Mouse (Mus musculus) limb, embryonic 15.5 days (tissue): ENCODE results near the gene Mnd1. TPM values are rescaled to one million over a fixed set of nuclear protein-coding genes. Genes with fewer than 3 reads are reported as not detected.

ENCODE experiments used
- ATAC-seq: fragments of 200-750 bp; cut with Nextera tagmentation; 2 replicates; pipeline ENCODE4 v1.8.0; 2017; ENCODE audit warnings: low read depth, moderate TSS enrichment; ENCODE audit not compliant: insufficient number of reproducible peaks, low FRiP score, low TSS enrichment
- H3K27ac ChIP-seq: fragments of 300-500 bp; sonication (generic); 2 replicates; pipeline ENCODE4 v1.5.1; 2015; ENCODE audit warnings: moderate library complexity, mild to moderate bottlenecking, inconsistent platforms
- H3K27me3 ChIP-seq: fragments of 300-500 bp; sonication (generic); 2 replicates; pipeline ENCODE4 v1.6.1; 2015; ENCODE audit warnings: inconsistent platforms
- H3K36me3 ChIP-seq: fragments of 300-500 bp; sonication (generic); 2 replicates; pipeline ENCODE4 v1.6.1; 2015; ENCODE audit warnings: inconsistent platforms
- H3K4me1 ChIP-seq: fragments of 300-500 bp; sonication (generic); 2 replicates; pipeline ENCODE4 v1.6.1; 2015; ENCODE audit warnings: inconsistent platforms
- H3K4me2 ChIP-seq: fragments of 300-500 bp; sonication (generic); 2 replicates; pipeline ENCODE4 v1.6.1; 2015; ENCODE audit warnings: mild to moderate bottlenecking, inconsistent platforms
- H3K4me3 ChIP-seq: fragments of 300-500 bp; sonication (generic); 2 replicates; pipeline ENCODE4 v1.5.1; 2015; ENCODE audit warnings: mild to moderate bottlenecking, inconsistent platforms
- H3K9ac ChIP-seq: fragments of 300-500 bp; sonication (generic); 2 replicates; pipeline ENCODE4 v1.6.1; 2015; ENCODE audit warnings: inconsistent platforms
- H3K9me3 ChIP-seq: fragments of 300-500 bp; sonication (generic); 2 replicates; pipeline ENCODE4 v1.6.1; 2016; ENCODE audit warnings: inconsistent platforms
- WGBS: fragments of 180-500 bp; shearing (Covaris S2); methylation state at CpG from one replicate; pipeline ENCODE4 v1.1.7; 2015; 5-methylcytosine and 5-hydroxymethylcytosine counted together
- polyA plus RNA-seq: library from polyadenylated mRNA; unstranded; fragments of >200 nt; fragmentation: Nextera tagmentation; extraction: Ambion mirVana; gene quantifications from 2 replicates; pipeline ENCODE4 v1.2.1, GENCODE M21; 2015

The Mnd1 gene
- polyA plus RNA-seq, 1 experiment from 2014 or later: 11.2 TPM

- Histone ChIP-seq H3K4me3 (peak overlapping the region; percentile 64), H3K4me1 (peaks cover 14% of the 10 kb centered on the region; the same call in 1 of the 2 replicates), H3K27ac (peak overlapping the region; percentile 54; the same call in 1 of the 2 replicates), H3K36me3 (no peaks in the 10 kb centered on the region), H3K27me3 (no peaks in the 10 kb centered on the region), H3K9me3 (no peaks in the 10 kb centered on the region), H3K4me2 (peak overlapping the region; percentile 97), H3K9ac (no peak overlapping the region)
- 27% methylated on average over 6 of the region's 6 CpGs for WGBS
- no peak for ATAC-seq
These were observed 519 bp upstream of the Mnd1 start for GRCm38 (mm10) chr3:84156105-84156504.

GRCm38 (mm10) chr3:84155146-84155545 is 440 bp downstream of the Mnd1 start:
- WGBS: 0% methylated on average over 27 of the region's 27 CpGs
- H3K4me2 ChIP-seq: peak overlapping the region; percentile 97
- peak overlapping the region; percentile 80 for H3K27ac ChIP-seq
- H3K9ac ChIP-seq: peak overlapping the region; percentile 63
- H3K9me3 ChIP-seq: no peaks in the 10 kb centered on the region
- ATAC-seq: peak; percentile 68
- H3K4me3 ChIP-seq: peak overlapping the region; percentile 64
- H3K4me1 ChIP-seq: peaks cover 14% of the 10 kb centered on the region; the same call in 1 of the 2 replicates
- H3K27me3 ChIP-seq: no peaks in the 10 kb centered on the region
- no peaks in the 10 kb centered on the region for H3K36me3 ChIP-seq

GRCm38 (mm10) chr3:84154721-84155141 is 855 bp downstream of the Mnd1 start:
- Histone ChIP-seq H3K27ac (no peak overlapping the region), H3K4me2 (peak overlapping the region; percentile 97), H3K4me3 (peak overlapping the region; percentile 64), H3K9ac (no peak overlapping the region), H3K4me1 (peaks cover 14% of the 10 kb centered on the region; the same call in 1 of the 2 replicates), H3K36me3 (no peaks in the 10 kb centered on the region), H3K27me3 (no peaks in the 10 kb centered on the region), H3K9me3 (no peaks in the 10 kb centered on the region)
- 6% methylated on average over 12 of the region's 12 CpGs for WGBS
- ATAC-seq: no peak

GRCm38 (mm10) chr3:84149831-84150230 is 5.8 kb downstream of the Mnd1 start:
- Histone ChIP-seq H3K27me3 (no peaks in the 10 kb centered on the region), H3K36me3 (no peaks in the 10 kb centered on the region), H3K9me3 (no peaks in the 10 kb centered on the region), H3K4me1 (peaks cover 7% of the 10 kb centered on the region; the same call in 1 of the 2 replicates), H3K9ac (no peak overlapping the region), H3K4me3 (no peak overlapping the region), H3K27ac (no peak overlapping the region), H3K4me2 (no peak overlapping the region)
- no peak for ATAC-seq
- WGBS: 97% methylated on average over 3 of the region's 3 CpGs

- Histone ChIP-seq H3K4me3 (no peak overlapping the region), H3K4me2 (no peak overlapping the region), H3K9me3 (no peaks in the 10 kb centered on the region), H3K27me3 (no peaks in the 10 kb centered on the region), H3K27ac (no peak overlapping the region), H3K9ac (no peak overlapping the region), H3K36me3 (no peaks in the 10 kb centered on the region), H3K4me1 (peaks cover 3% of the 10 kb centered on the region; the same call in 1 of the 2 replicates)
- 25% methylated on average over 7 of the region's 7 CpGs for WGBS
- ATAC-seq: no peak
These were observed 14.6 kb downstream of the Mnd1 start for GRCm38 (mm10) chr3:84140947-84141346.

- Histone ChIP-seq H3K9ac (no peak overlapping the region), H3K4me3 (no peak overlapping the region), H3K4me2 (no peak overlapping the region), H3K4me1 (peaks cover 9% of the 10 kb centered on the region; the same call in 1 of the 2 replicates), H3K27ac (no peak overlapping the region), H3K36me3 (no peaks in the 10 kb centered on the region), H3K9me3 (no peaks in the 10 kb centered on the region), H3K27me3 (no peaks in the 10 kb centered on the region)
- no peak for ATAC-seq
- 69% methylated on average over 7 of the region's 7 CpGs for WGBS
These were observed 19.1 kb downstream of the Mnd1 start for GRCm38 (mm10) chr3:84136509-84136908.

GRCm38 (mm10) chr3:84135933-84136332 is 19.7 kb downstream of the Mnd1 start:
- 55% methylated on average over 6 of the region's 6 CpGs for WGBS
- Histone ChIP-seq H3K4me3 (no peak overlapping the region), H3K36me3 (no peaks in the 10 kb centered on the region), H3K27ac (no peak overlapping the region), H3K27me3 (no peaks in the 10 kb centered on the region), H3K9me3 (no peaks in the 10 kb centered on the region), H3K4me1 (peaks cover 6% of the 10 kb centered on the region; the same call in 1 of the 2 replicates), H3K4me2 (no peak overlapping the region), H3K9ac (no peak overlapping the region)
- no peak for ATAC-seq

GRCm38 (mm10) chr3:84135387-84135786 is 20.2 kb downstream of the Mnd1 start:
- no peak overlapping the region for H3K9ac ChIP-seq

GRCm38 (mm10) chr3:84131369-84131768 is 24.2 kb downstream of the Mnd1 start:
- no peaks in the 10 kb centered on the region for H3K9me3 ChIP-seq
- H3K4me1 ChIP-seq: peaks cover 15% of the 10 kb centered on the region
- WGBS: 81% methylated on average over 3 of the region's 3 CpGs
- no peak overlapping the region for H3K4me2 ChIP-seq
- no peak overlapping the region for H3K27ac ChIP-seq
- no peak overlapping the region for H3K4me3 ChIP-seq
- H3K27me3 ChIP-seq: no peaks in the 10 kb centered on the region
- H3K9ac ChIP-seq: no peak overlapping the region
- ATAC-seq: no peak
- no peaks in the 10 kb centered on the region for H3K36me3 ChIP-seq

More at GRCm38 (mm10) chr3:84135387-84135786, 20.2 kb downstream of the Mnd1 start:
- no peaks in the 10 kb centered on the region for H3K36me3 ChIP-seq
- H3K4me2 ChIP-seq: no peak overlapping the region
- H3K27me3 ChIP-seq: no peaks in the 10 kb centered on the region
- WGBS: 39% methylated on average over 9 of the region's 9 CpGs
- no peak overlapping the region for H3K27ac ChIP-seq
- H3K9me3 ChIP-seq: no peaks in the 10 kb centered on the region
- ATAC-seq: no peak
- no peak overlapping the region for H3K4me3 ChIP-seq
- peaks cover 6% of the 10 kb centered on the region; the same call in 1 of the 2 replicates for H3K4me1 ChIP-seq

GRCm38 (mm10) chr3:84130776-84131175 is 24.8 kb downstream of the Mnd1 start:
- Histone ChIP-seq H3K4me2 (no peak overlapping the region), H3K9ac (no peak overlapping the region), H3K9me3 (no peaks in the 10 kb centered on the region), H3K4me1 (peaks cover 14% of the 10 kb centered on the region), H3K36me3 (no peaks in the 10 kb centered on the region), H3K27me3 (no peaks in the 10 kb centered on the region), H3K27ac (no peak overlapping the region), H3K4me3 (no peak overlapping the region)
- ATAC-seq: no peak
- WGBS: 33% methylated on average over 5 of the region's 5 CpGs

GRCm38 (mm10) chr3:84128871-84129870 is 26.4 kb downstream of the Mnd1 start:
- Histone ChIP-seq H3K4me2 (no peak overlapping the region), H3K36me3 (no peaks in the 10 kb centered on the region), H3K4me3 (no peak overlapping the region), H3K4me1 (peaks cover 8% of the 10 kb centered on the region), H3K27me3 (no peaks in the 10 kb centered on the region), H3K9me3 (no peaks in the 10 kb centered on the region), H3K9ac (no peak overlapping the region), H3K27ac (no peak overlapping the region)
- 26% methylated on average over 11 of the region's 11 CpGs for WGBS
- no peak for ATAC-seq

- no peaks in the 10 kb centered on the region for H3K9me3 ChIP-seq
- H3K4me2 ChIP-seq: no peak overlapping the region
- no peak overlapping the region for H3K27ac ChIP-seq
- ATAC-seq: no peak
- H3K9ac ChIP-seq: no peak overlapping the region
- no peaks in the 10 kb centered on the region for H3K27me3 ChIP-seq
- peaks cover 8% of the 10 kb centered on the region for H3K4me1 ChIP-seq
- no peaks in the 10 kb centered on the region for H3K36me3 ChIP-seq
- 65% methylated on average over 2 of the region's 2 CpGs for WGBS
- no peak overlapping the region for H3K4me3 ChIP-seq
These were observed 28.2 kb downstream of the Mnd1 start for GRCm38 (mm10) chr3:84127431-84127830.
